Mouse (Mus musculus) hindbrain, embryonic 16.5 days (tissue): ENCODE measurements around the gene Atf7. TPM values are rescaled to one million over a fixed set of nuclear protein-coding genes. Genes with fewer than 3 reads are reported as not detected.
A peak's percentile ranks its signal among the peaks of the same experiment; 100 is the strongest.

Experiments used
- ATAC-seq: fragments of 200-750 bp; cut with Nextera tagmentation; 2 replicates; pipeline ENCODE4 v1.8.0; 2017; ENCODE audit warnings: moderate TSS enrichment, moderate library complexity
- H3K27ac ChIP-seq: fragments of 300-500 bp; sonication (generic); 2 replicates; pipeline ENCODE4 v1.5.1; 2014; ENCODE audit warnings: low read depth, mild to moderate bottlenecking, control low read depth, low read length, moderate library complexity
- H3K27me3 ChIP-seq: fragments of 300-500 bp; sonication (generic); replicated peaks from 2 replicates; pipeline ENCODE4 v1.6.1; 2014; ENCODE audit warnings: low read length; ENCODE audit not compliant: control insufficient read depth, insufficient read depth
- H3K36me3 ChIP-seq: fragments of 300-500 bp; sonication (generic); 2 replicates; pipeline ENCODE4 v1.6.1; 2014; ENCODE audit warnings: mild to moderate bottlenecking, low read length, moderate library complexity, mixed read lengths; ENCODE audit not compliant: control insufficient read depth, insufficient read depth
- H3K4me1 ChIP-seq: fragments of 300-500 bp; sonication (generic); 2 replicates; pipeline ENCODE4 v1.6.1; 2014; ENCODE audit warnings: low read depth, low read length; ENCODE audit not compliant: control insufficient read depth, insufficient read depth
- H3K4me2 ChIP-seq: fragments of 300-500 bp; sonication (generic); 2 replicates; pipeline ENCODE4 v1.6.1; 2014; ENCODE audit warnings: mild to moderate bottlenecking, low read length, control low read depth, moderate library complexity
- H3K4me3 ChIP-seq: fragments of 300-500 bp; sonication (generic); 2 replicates; pipeline ENCODE4 v1.5.1; 2014; ENCODE audit warnings: mild to moderate bottlenecking, low read length, control low read depth, moderate library complexity
- H3K9ac ChIP-seq: fragments of 300-500 bp; sonication (generic); 2 replicates; pipeline ENCODE4 v1.6.1; 2014; ENCODE audit warnings: low read depth, mild to moderate bottlenecking, control low read depth, low read length, moderate library complexity
- H3K9me3 ChIP-seq: fragments of 300-500 bp; sonication (generic); 2 replicates; pipeline ENCODE4 v1.6.1; 2014; ENCODE audit warnings: mild to moderate bottlenecking, low read length, moderate library complexity; ENCODE audit not compliant: control insufficient read depth
- WGBS: fragments of 180-500 bp; shearing (Covaris S2); extraction: QIAGEN DNeasy Blood & Tissue Kit; methylation state at CpG from one replicate; pipeline ENCODE4 v1.1.7; 2014; 5-methylcytosine and 5-hydroxymethylcytosine counted together
- polyA plus RNA-seq: library from polyadenylated mRNA; unstranded; fragments of >200 nt; fragmentation: Nextera tagmentation; extraction: Ambion mirVana; gene quantifications from 2 replicates; pipeline ENCODE4 v1.2.1, GENCODE M21; 2015

Gene Atf7
- polyA plus RNA-seq, 1 experiment from 2014 or later = 16.5 TPM

- 41% methylated on average over 8 of the region's 8 CpGs for WGBS
- no peak overlapping the region for H3K4me3 ChIP-seq
- H3K4me2 ChIP-seq = peak overlapping the region; percentile 34
- ATAC-seq = no peak
- no peaks in the 10 kb centered on the region for H3K9me3 ChIP-seq
- H3K36me3 ChIP-seq = no peaks in the 10 kb centered on the region
- peaks cover 7% of the 10 kb centered on the region for H3K4me1 ChIP-seq
- no peak overlapping the region for H3K9ac ChIP-seq
- peak overlapping the region; percentile 34; the same call in 1 of the 2 replicates for H3K27ac ChIP-seq
- no peaks in the 10 kb centered on the region for H3K27me3 ChIP-seq
Observed at GRCm38 (mm10) chr15:102593996-102594656, 31.1 kb downstream of the Atf7 start.

GRCm38 (mm10) chr15:102592674-102593073 is 32.6 kb downstream of the Atf7 start:
- WGBS = 50% methylated on average over 1 of the region's 1 CpGs
- Histone ChIP-seq H3K4me2 (no peak overlapping the region), H3K4me1 (peaks cover 7% of the 10 kb centered on the region), H3K36me3 (no peaks in the 10 kb centered on the region), H3K27me3 (no peaks in the 10 kb centered on the region), H3K9me3 (no peaks in the 10 kb centered on the region), H3K4me3 (no peak overlapping the region), H3K9ac (no peak overlapping the region), H3K27ac (no peak overlapping the region)
- no peak for ATAC-seq

GRCm38 (mm10) chr15:102590567-102590966 is 34.7 kb downstream of the Atf7 start:
- ATAC-seq = no peak
- Histone ChIP-seq H3K4me3 (no peak overlapping the region), H3K36me3 (no peaks in the 10 kb centered on the region), H3K27ac (no peak overlapping the region), H3K4me2 (no peak overlapping the region), H3K9me3 (no peaks in the 10 kb centered on the region), H3K9ac (no peak overlapping the region), H3K27me3 (no peaks in the 10 kb centered on the region), H3K4me1 (peaks cover 13% of the 10 kb centered on the region)
- WGBS = 98% methylated on average over 1 of the region's 1 CpGs

- WGBS = 98% methylated on average over 8 of the region's 8 CpGs
- no peak for ATAC-seq
Observed at GRCm38 (mm10) chr15:102589826-102590225, 35.4 kb downstream of the Atf7 start.

GRCm38 (mm10) chr15:102585501-102585900 is 39.8 kb downstream of the Atf7 start:
- H3K4me3 ChIP-seq = no peak overlapping the region
- H3K4me2 ChIP-seq = no peak overlapping the region
- H3K9ac ChIP-seq = no peak overlapping the region
- WGBS = 49% methylated on average over 5 of the region's 5 CpGs
- H3K4me1 ChIP-seq = peaks cover 13% of the 10 kb centered on the region
- peak overlapping the region; percentile 44 for H3K27ac ChIP-seq
- no peaks in the 10 kb centered on the region for H3K27me3 ChIP-seq
- H3K9me3 ChIP-seq = no peaks in the 10 kb centered on the region
- H3K36me3 ChIP-seq = no peaks in the 10 kb centered on the region
- no peak for ATAC-seq

More at GRCm38 (mm10) chr15:102589826-102590225, 35.4 kb downstream of the Atf7 start:
- no peak overlapping the region for H3K4me3 ChIP-seq
- H3K4me1 ChIP-seq = peaks cover 17% of the 10 kb centered on the region
- no peak overlapping the region for H3K9ac ChIP-seq
- no peaks in the 10 kb centered on the region for H3K36me3 ChIP-seq
- no peaks in the 10 kb centered on the region for H3K27me3 ChIP-seq
- H3K9me3 ChIP-seq = no peaks in the 10 kb centered on the region
- H3K27ac ChIP-seq = no peak overlapping the region
- H3K4me2 ChIP-seq = no peak overlapping the region

- ATAC-seq = peak; percentile 68; the same call in 1 of the 2 replicates
- 35% methylated on average over 8 of the region's 8 CpGs for WGBS
Observed at GRCm38 (mm10) chr15:102583708-102584383, 41.4 kb downstream of the Atf7 start.

GRCm38 (mm10) chr15:102581205-102581604 is 44.1 kb downstream of the Atf7 start:
- Histone ChIP-seq H3K9me3 (no peaks in the 10 kb centered on the region), H3K4me2 (no peak overlapping the region), H3K9ac (no peak overlapping the region), H3K27ac (no peak overlapping the region), H3K27me3 (no peaks in the 10 kb centered on the region), H3K36me3 (no peaks in the 10 kb centered on the region), H3K4me3 (no peak overlapping the region), H3K4me1 (peaks cover 9% of the 10 kb centered on the region)
- ATAC-seq = no peak
- 91% methylated on average over 1 of the region's 1 CpGs for WGBS

More at GRCm38 (mm10) chr15:102583708-102584383, 41.4 kb downstream of the Atf7 start:
- peak overlapping the region; percentile 79 for H3K27ac ChIP-seq
- no peaks in the 10 kb centered on the region for H3K36me3 ChIP-seq
- peak overlapping the region; percentile 18 for H3K4me2 ChIP-seq
- H3K9ac ChIP-seq = no peak overlapping the region
- no peak overlapping the region for H3K4me3 ChIP-seq
- no peaks in the 10 kb centered on the region for H3K27me3 ChIP-seq
- H3K9me3 ChIP-seq = no peaks in the 10 kb centered on the region
- H3K4me1 ChIP-seq = peaks cover 13% of the 10 kb centered on the region

- Histone ChIP-seq H3K4me2 (no peak overlapping the region), H3K36me3 (no peaks in the 10 kb centered on the region), H3K27ac (no peak overlapping the region), H3K4me1 (no peaks in the 10 kb centered on the region; the same call in 1 of the 2 replicates), H3K9ac (no peak overlapping the region), H3K9me3 (no peaks in the 10 kb centered on the region), H3K27me3 (no peaks in the 10 kb centered on the region), H3K4me3 (no peak overlapping the region)
- 93% methylated on average over 2 of the region's 2 CpGs for WGBS
- no peak for ATAC-seq
Observed at GRCm38 (mm10) chr15:102578351-102578750, 46.9 kb downstream of the Atf7 start.

GRCm38 (mm10) chr15:102576972-102577371 is 48.3 kb downstream of the Atf7 start:
- WGBS = 61% methylated on average over 1 of the region's 1 CpGs
- no peaks in the 10 kb centered on the region for H3K9me3 ChIP-seq
- no peaks in the 10 kb centered on the region for H3K36me3 ChIP-seq
- no peak overlapping the region for H3K4me2 ChIP-seq
- H3K4me3 ChIP-seq = no peak overlapping the region
- H3K27me3 ChIP-seq = no peaks in the 10 kb centered on the region
- H3K9ac ChIP-seq = no peak overlapping the region
- no peak overlapping the region for H3K27ac ChIP-seq
- no peak for ATAC-seq
- no peaks in the 10 kb centered on the region; the same call in 1 of the 2 replicates for H3K4me1 ChIP-seq
